Mouse (Mus musculus) small intestine, adult 2 months (tissue): ENCODE results near the gene Wdfy4.

Source experiments
- CTCF ChIP-seq: fragments of 200-500 bp; IDR thresholded peaks from 2 replicates; pipeline ENCODE4 v1.5.1; 2012; ENCODE audit warnings: low read depth, mild to moderate bottlenecking, control low read depth, inconsistent platforms, low read length, moderate library complexity, mixed read lengths; ENCODE audit not compliant: insufficient replicate concordance, insufficient read length; ENCODE audit errors: extremely low read depth
- POLR2A ChIP-seq: fragments of 200-500 bp; IDR thresholded peaks from 2 replicates; pipeline ENCODE4 v1.6.1; 2012; ENCODE audit warnings: low read depth, mild to moderate bottlenecking, control low read depth, inconsistent platforms, low read length, moderate library complexity

- TF ChIP-seq CTCF = no peak
- TF ChIP-seq POLR2A = no peak
These were observed 4.6 kb upstream of the Wdfy4 start for GRCm38 (mm10) chr14:33189849-33190423.
